Mouse (Mus musculus) urinary bladder, adult 2 months (tissue): ENCODE results near the gene Rpa1. TPM values are rescaled to one million over a fixed set of nuclear protein-coding genes. Genes with fewer than 3 reads are reported as not detected.
"Not testable (repeated sequence)": the region's sequence is repeated elsewhere in the genome, so short reads cannot be mapped to it uniquely, and the experiment has no call there.

Source experiments
- DNase-seq: peaks from one replicate; pipeline ENCODE4 v3.0.0; 2022; ENCODE audit warnings: low spot score
- polyA plus RNA-seq: library from polyadenylated mRNA; depleted of rRNA; stranded (reverse); fragments of >200 nt; gene quantifications from 2 replicates; pipeline ENCODE4 v1.2.3, GENCODE M21; 2012; rRNA removed

The Rpa1 gene
- 55.4 and 72.0 TPM in 2 replicates for polyA plus RNA-seq

DNA sequence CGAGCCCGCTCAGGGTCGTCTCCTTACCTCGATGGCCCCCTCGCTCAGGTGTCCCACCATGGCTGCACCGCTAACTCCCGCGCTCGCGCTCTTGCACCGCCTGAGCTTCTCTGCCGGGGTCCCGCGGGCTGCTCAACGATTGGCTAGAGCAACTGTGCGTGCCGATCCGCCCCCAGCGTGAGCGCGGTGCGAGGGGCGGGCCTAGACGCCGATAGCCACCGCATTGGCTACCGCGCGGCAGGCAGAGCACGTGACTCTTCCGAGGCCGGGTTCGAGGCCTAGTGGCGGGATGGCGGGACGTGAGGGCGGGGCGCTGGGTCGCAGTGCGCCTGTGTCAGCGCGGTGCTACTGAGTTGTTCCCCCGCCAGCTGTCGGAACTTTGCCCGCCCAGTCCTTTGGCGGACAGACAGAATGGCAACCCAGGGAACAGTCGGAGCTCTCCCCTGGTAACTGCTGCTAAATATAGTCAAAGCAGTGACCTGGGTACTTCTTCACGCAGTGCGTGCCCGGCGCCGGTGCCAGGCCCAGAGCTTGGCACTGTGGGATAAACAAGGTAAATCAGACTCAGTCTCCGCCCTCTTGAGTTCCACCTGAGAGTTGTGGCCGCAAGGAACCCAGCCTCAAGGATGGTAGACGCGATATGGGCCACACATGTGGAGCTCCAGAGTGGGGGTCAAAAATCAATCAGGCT lies at the start of gene Rpa1, which contains the start of gene Smyd4:
TSS of gene Rpa1 (minus strand) at position 126 of the 691 bp plus-strand sequence.
TSS of gene Smyd4 (plus strand) at position 235 of the 691 bp plus-strand sequence.
- peak; percentile 89 for DNase-seq

DNA sequence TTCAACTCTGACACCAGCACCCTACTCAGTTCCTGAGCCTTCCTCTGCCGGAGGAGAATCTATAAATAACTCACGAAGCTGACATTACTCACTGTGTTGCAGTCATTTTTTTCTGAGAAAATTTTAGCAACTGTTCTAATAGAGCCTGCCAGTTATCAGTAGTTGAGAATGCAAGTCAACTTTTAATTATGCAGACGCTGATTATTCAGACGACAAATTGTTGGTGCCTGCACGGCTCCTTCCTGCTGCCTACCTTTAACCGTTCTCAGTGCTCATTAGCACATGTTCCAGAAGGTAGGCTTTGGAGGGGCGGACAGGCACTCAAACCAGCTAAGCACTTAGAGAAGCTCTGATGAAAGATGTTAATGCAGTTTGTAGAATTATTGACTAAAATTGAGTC lies 49.3 kb upstream of the Rpa1 start:
- no peak for DNase-seq

- DNase-seq = no peak
Measured at GRCm38 (mm10) chr11:75395611-75396010, 47.5 kb upstream of the Rpa1 start.

GRCm38 (mm10) chr11:75383529-75383928 lies 35.4 kb upstream of the Rpa1 start:
- DNase-seq = not testable (repeated sequence)

- not testable (repeated sequence) for DNase-seq
Measured at GRCm38 (mm10) chr11:75378786-75379185, 30.7 kb upstream of the Rpa1 start.

GRCm38 (mm10) chr11:75377125-75377524 lies 29.0 kb upstream of the Rpa1 start:
- DNase-seq = no peak

- DNase-seq = no peak
Measured at GRCm38 (mm10) chr11:75355475-75355874, 7.4 kb upstream of the Rpa1 start.

DNA sequence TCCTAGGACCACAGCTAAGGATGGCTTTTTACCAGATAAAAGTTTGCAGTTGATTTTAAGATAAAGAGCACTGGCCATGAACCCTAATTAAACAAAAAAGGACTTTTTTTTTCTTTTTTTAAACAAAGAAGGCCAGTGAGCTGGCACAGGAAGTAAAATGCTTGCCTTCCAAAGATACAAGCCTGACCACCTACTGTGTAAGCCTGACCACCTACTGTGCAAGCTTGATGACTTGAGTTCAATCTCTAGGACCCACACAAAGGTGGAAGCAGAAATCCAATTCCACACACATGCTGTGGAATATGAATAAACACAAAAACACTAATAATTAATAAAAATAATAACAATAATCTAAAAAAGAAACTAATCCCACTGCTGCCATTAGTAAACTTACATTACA lies 3.1 kb upstream of the Rpa1 start:
- DNase-seq = no peak

- no peak for DNase-seq
Measured at GRCm38 (mm10) chr11:75348890-75349261, 752 bp upstream of the Rpa1 start.

GRCm38 (mm10) chr11:75347596-75347995 lies 528 bp downstream of the Rpa1 start:
- DNase-seq = no peak

DNA sequence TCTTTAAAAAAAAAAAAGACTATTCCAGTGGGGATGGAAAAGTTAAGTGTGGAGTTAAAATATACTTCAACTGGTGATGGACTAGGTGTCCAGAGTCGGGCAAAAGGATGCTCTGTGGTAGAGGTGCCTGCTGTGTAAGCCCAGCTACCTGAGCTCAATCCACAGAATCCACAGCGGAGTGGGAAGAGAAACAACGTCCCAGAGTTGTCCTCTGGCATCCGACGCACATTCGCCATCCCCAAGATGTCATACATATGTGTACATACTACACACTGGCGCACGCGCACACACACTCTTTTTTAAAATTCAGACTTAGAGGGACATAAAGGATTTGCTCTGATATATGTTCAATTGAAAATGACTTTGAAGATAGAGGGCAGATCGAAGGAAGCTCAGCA lies 937 bp downstream of the Rpa1 start:
- DNase-seq = no peak

DNA sequence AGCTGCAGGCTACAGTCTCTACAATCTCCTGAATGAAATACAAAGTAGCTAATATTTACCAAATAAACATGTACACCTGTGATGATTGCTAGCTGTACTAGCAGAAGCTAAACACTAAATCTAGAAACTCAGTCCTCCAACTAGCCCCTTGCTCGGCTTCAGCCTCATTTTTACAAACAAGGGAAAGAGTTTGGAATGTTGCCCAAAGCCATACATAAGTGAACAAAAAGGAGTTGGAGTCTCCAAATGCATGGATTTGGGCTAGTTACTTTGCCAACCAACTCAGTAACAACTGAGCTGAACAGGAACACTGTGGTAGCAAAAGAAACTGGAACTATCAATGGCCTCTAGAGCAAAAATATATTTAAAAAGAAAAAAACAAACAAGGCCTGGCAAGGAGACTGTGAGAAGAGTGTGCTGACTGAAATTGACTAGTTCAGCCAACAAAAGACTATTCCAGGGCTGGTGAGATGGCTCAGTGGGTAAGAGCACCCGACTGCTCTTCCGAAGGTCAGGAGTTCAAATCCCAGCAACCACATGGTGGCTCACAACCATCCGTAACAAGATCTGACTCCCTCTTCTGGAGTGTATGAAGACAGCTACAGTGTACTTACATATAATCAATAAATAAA lies 1.5 kb downstream of the Rpa1 start:
- DNase-seq = no peak

DNA sequence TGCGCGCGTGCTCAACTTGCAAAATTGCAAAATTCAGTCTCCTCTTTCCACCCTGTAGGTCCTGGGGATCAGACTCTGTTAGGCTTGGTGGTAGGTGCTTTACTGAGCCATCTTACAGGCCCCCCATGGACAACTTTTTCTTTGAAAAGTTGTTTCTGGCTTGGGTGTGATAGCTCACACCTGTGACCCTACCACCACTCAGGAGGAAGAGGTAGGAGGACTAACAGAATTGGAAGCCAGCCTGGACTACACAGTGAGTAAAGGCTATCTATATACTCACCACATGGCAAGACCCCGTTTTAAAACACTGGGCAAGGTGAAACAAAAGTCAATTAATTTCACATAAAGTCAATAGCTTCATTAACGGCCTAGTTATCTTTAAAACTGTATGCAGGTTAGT lies 3.4 kb downstream of the Rpa1 start:
- no peak for DNase-seq

DNA sequence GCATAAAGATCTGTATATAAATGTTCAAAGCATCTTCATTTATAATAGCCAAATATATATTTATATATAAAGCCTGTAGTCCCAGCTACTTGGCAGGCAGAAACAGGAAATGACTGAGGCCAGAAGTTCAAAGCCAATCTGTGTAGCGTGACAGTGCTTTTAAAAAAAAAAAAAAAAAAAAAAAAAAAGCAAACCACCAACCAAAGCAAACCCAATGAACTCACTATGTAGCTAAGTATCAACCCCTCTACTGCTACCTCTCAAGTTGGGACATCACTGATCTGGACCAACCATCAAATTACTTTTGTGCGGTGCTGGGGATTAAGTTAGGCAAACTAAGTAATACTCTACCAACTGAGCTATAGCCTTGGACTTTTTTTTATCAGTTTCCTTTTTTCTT lies 4.0 kb downstream of the Rpa1 start:
- DNase-seq = no peak

DNA sequence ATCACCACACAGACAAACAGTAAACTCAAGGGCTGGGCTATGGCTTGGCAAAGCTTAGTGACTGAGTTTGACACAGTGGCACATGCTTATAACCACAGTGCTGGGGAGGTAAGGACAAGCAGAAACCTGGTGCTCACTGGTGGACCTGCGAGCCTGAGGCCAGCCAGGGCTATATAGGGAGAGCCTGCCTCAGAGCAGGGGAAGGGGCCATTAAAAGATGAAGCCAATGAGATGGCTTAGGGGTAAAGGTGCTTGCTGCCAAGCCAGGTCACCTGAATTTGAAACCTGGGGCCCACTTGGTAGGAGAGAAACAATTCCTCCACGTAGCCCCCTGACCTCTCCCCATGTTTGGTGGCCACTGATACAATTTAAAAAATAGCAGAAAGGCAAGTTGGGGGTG lies 5.0 kb downstream of the Rpa1 start:
- no peak for DNase-seq

DNA sequence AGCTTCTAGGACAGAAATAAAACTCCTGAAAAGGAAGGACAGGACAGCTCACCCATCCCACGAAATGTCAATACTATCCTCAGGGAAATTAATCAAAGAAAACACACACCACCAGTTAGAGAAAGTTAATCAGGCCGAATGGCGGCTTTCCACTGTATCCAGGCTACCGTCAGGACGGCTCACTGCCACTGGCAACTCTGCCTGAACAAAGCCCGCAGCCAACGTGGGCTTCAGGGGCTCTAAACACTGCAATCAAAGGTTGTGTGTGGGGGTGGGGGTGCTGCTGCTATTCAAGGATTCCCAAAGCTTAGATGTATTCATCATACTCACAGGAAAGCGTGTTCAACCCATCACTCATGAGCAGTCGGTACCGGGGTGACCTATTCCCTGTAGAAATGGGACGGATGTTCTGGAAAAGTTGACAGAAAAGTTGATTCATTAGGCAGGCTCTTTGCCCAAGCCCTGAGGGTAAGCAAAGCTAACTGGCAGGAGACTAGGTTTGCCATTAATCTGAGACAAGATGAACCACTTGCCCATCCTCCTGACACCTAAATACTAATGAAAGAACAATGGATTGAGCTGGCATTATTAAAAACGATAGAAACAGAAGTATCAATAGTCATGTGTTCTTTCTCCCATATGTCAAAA lies 7.3 kb downstream of the Rpa1 start:
- no peak for DNase-seq

- no peak for DNase-seq
Measured at GRCm38 (mm10) chr11:75340076-75340475, 8.0 kb downstream of the Rpa1 start.

- DNase-seq = no peak
Measured at GRCm38 (mm10) chr11:75337246-75337645, 10.9 kb downstream of the Rpa1 start.

DNA sequence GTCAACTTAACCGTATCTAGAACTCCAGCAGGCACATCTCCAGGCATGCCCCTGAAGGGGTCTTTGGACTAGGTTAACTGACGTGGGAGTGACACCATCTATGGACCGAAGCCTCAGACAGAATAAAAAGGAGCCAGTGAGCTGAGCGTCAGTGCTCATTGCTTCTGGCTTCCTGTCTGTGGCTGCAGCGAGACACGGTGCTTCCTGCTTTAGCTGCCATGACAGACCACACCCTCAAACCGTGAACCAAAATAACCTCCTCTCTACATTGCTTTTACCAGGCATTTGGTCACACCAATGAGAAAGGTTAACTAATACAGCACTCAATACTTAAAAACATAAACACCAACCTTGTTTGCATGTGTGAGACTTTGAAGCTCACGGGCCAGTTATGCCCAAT lies 11.4 kb downstream of the Rpa1 start:
- DNase-seq = no peak

DNA sequence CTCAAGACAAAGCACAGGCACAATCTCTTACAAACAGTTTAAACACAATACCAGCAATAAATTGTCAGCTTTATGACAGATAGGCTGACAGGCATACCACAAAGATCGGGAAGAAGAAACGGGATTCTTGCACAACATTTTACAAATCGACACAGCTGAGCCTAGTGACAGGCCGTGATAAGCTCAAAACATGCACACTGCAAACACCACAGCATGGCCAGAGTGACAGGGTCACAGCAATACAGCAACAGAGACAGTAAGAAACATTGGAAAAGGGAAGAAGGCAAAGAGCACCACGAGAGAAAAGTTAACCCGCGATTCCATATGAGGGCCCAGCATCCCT lies 22.2 kb downstream of the Rpa1 start:
- DNase-seq = no peak

DNA sequence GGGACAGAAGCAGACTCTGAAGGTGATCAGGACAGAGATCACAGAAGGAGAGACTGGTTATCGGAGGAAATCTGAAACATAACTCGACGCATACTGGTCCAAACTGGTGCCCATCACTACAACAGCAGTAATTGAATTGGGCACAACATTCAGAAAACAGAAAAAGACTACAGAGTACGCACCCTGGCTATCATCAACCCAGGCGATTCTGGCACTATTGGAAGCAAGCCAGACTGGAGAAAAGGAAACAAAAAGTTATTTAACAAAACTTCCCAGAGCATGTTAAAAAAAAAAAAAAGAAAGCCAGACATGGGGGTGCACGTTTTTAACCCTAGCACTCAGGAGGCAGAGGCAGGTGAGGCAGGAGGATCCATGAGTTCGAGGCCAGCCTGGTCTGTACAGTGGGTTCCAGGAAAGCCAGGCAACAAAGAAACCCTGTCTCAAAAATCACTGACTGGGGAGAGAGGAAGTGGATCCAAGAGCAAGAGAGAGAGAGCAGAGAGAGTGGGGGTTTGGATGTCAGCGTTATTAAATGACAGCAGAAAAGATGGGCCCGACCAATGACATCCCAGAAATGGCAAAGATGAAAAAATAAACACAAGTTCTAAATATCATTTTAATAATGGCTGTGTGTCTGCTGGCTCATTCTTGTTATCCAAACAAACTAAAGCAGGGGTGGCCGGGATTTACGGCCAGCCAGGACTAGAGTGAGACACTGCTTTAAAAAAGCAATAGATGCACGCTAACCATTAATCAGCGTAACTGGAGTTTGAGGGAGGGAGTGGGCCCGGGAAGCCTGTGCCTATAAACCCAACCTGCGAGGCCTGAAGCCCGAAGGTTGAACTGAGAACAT lies 22.8 kb downstream of the Rpa1 start:
- DNase-seq = no peak

GRCm38 (mm10) chr11:75324433-75324832 lies 23.7 kb downstream of the Rpa1 start:
- no peak for DNase-seq
